Mouse (Mus musculus) CH12.LX (cell line): ENCODE measurements around the gene Ncoa5.

Source experiments
- CHD2 ChIP-seq: IDR thresholded peaks from 2 replicates; pipeline ENCODE4 v1.6.1; 2011; ENCODE audit warnings: low read length, improper control_type of control experiment
- CTCF ChIP-seq, 2 experiments: IDR thresholded peaks in 1 of 2; conservative IDR thresholded peaks in 1 of 2; 2 replicates each; pipeline ENCODE4 v1.5.1; 2011 to 2012; ENCODE audit warnings: low read depth in 2 of 2, low read length in 2 of 2, improper control_type of control experiment in 1 of 2, inconsistent platforms in 1 of 2, mild to moderate bottlenecking in 1 of 2, moderate library complexity in 1 of 2
- EP300 ChIP-seq: IDR thresholded peaks from 2 replicates; pipeline ENCODE4 v1.6.1; 2011; ENCODE audit warnings: low read length, improper control_type of control experiment
- ETS1 ChIP-seq: conservative IDR thresholded peaks from 2 replicates; pipeline ENCODE4 v1.6.1; 2012; ENCODE audit warnings: low read depth, mild to moderate bottlenecking, inconsistent platforms, low read length, improper control_type of control experiment, moderate library complexity
- GABPA ChIP-seq: IDR thresholded peaks from 2 replicates; pipeline ENCODE4 v1.6.1; 2012; ENCODE audit warnings: low read depth, low read length, improper control_type of control experiment, inconsistent platforms; ENCODE audit not compliant: insufficient replicate concordance
- JUND ChIP-seq: conservative IDR thresholded peaks from 2 replicates; pipeline ENCODE4 v1.6.1; 2011; ENCODE audit warnings: low read depth, low read length, improper control_type of control experiment
- NRF1 ChIP-seq: IDR thresholded peaks from 2 replicates; pipeline ENCODE4 v1.6.1; 2014; ENCODE audit warnings: low read depth, mild to moderate bottlenecking, inconsistent platforms, low read length, improper control_type of control experiment, moderate library complexity
- POLR2A ChIP-seq: IDR thresholded peaks from 2 replicates; pipeline ENCODE4 v1.6.1; 2011; ENCODE audit warnings: low read depth, mild to moderate bottlenecking, improper control_type of control experiment, low read length
- POLR2AphosphoS2 ChIP-seq: IDR thresholded peaks from 2 replicates; pipeline ENCODE4 v1.6.1; 2011; ENCODE audit warnings: low read depth, low read length, improper control_type of control experiment
- USF1 ChIP-seq: IDR thresholded peaks from 2 replicates; pipeline ENCODE4 v1.6.1; 2014; ENCODE audit warnings: low read depth, mild to moderate bottlenecking, inconsistent platforms, low read length, improper control_type of control experiment

GRCm38 (mm10) chr2:165068806-165069205, 34.1 kb upstream of the Ncoa5 start:
- TF ChIP-seq USF1 (no peak), POLR2A (no peak), GABPA (no peak), EP300 (no peak), POLR2AphosphoS2 (no peak), CHD2 (no peak), ETS1 (no peak), CTCF (conservative IDR thresholded peaks at IDR 0.05 in 1 of 2, IDR thresholded peaks at IDR 0.05 in 1 of 2; ENCODE audit: low read depth in 2 of 2, low read length in 2 of 2) (no peak), JUND (no peak), NRF1 (no peak)
